Mouse (Mus musculus) CH12.LX (cell line): ENCODE data around the gene Mief2. TPM values are rescaled to one million over a fixed set of nuclear protein-coding genes. Genes with fewer than 3 reads are reported as not detected.
A peak's percentile ranks its signal among the peaks of the same experiment; 100 is the strongest.

Experiments used
- DNase-seq: peaks from one replicate; pipeline ENCODE4 v3.0.0-alpha.2; 2013; ENCODE audit errors: extremely low read depth
- H3K27ac ChIP-seq: 2 replicates; pipeline ENCODE4 v1.5.1; 2012; ENCODE audit warnings: low read depth, mild to moderate bottlenecking, control low read depth, moderate library complexity; ENCODE audit not compliant: insufficient read depth
- H3K27me3 ChIP-seq: replicated peaks from 2 replicates; pipeline ENCODE3; 2012; ENCODE audit warnings: inconsistent platforms
- H3K36me3 ChIP-seq, 2 experiments: replicated peaks in 1 of 2; 2 replicates each; pipeline versions ENCODE3 to v1.6.1; 2012; ENCODE audit warnings: inconsistent platforms in 1 of 2, low read length in 1 of 2, mild to moderate bottlenecking in 1 of 2, mixed read lengths in 1 of 2, moderate library complexity in 1 of 2; ENCODE audit not compliant: control insufficient read depth in 1 of 2, insufficient read depth in 1 of 2
- H3K4me1 ChIP-seq, 2 experiments: 2 replicates each; pipeline ENCODE4 v1.6.1; 2012; ENCODE audit warnings: inconsistent platforms in 1 of 2, moderate library complexity in 1 of 2; ENCODE audit not compliant: insufficient read depth in 2 of 2, control insufficient read depth in 1 of 2
- H3K4me2 ChIP-seq: 2 replicates; pipeline ENCODE4 v1.6.1; 2012; ENCODE audit warnings: low read depth, mild to moderate bottlenecking, control low read depth; ENCODE audit not compliant: poor library complexity, insufficient read depth, severe bottlenecking
- H3K4me3 ChIP-seq, 3 experiments: fragments of 150-350 bp in 1 of 3; sonication (generic) in 1 of 3; replicated peaks in 1 of 3; 2 replicates each; pipeline versions ENCODE3 to v1.5.1; 2011 to 2012; ENCODE audit warnings: low read depth in 2 of 3, low read length in 2 of 3, mild to moderate bottlenecking in 2 of 3, moderate library complexity in 2 of 3, control low read depth in 1 of 3, improper control_type of control experiment in 1 of 3, inconsistent platforms in 1 of 3, mixed read lengths in 1 of 3; ENCODE audit not compliant: poor library complexity in 1 of 3
- H3K79me2 ChIP-seq: replicated peaks from 2 replicates; pipeline ENCODE4 v1.6.1; 2012; ENCODE audit warnings: mild to moderate bottlenecking, moderate library complexity; ENCODE audit not compliant: control insufficient read depth, poor library complexity, insufficient read depth, severe bottlenecking; ENCODE audit errors: extremely low read depth
- H3K9ac ChIP-seq: 2 replicates; pipeline ENCODE4 v1.6.1; 2012; ENCODE audit warnings: low read depth, mild to moderate bottlenecking, control low read depth, moderate library complexity; ENCODE audit not compliant: insufficient read depth
- H3K9me3 ChIP-seq: replicated peaks from 2 replicates; pipeline ENCODE3; 2012; ENCODE audit warnings: low read length, inconsistent platforms, mixed read lengths
- BHLHE40 ChIP-seq: IDR thresholded peaks from 2 replicates; pipeline ENCODE4 v1.6.1; 2011; ENCODE audit warnings: mild to moderate bottlenecking, low read depth, low read length, improper control_type of control experiment
- CHD1 ChIP-seq: IDR thresholded peaks from 2 replicates; pipeline ENCODE4 v1.6.1; 2012; ENCODE audit warnings: low read depth, low read length, improper control_type of control experiment, inconsistent platforms
- CHD2 ChIP-seq: IDR thresholded peaks from 2 replicates; pipeline ENCODE4 v1.6.1; 2011; ENCODE audit warnings: low read length, improper control_type of control experiment
- EP300 ChIP-seq: IDR thresholded peaks from 2 replicates; pipeline ENCODE4 v1.6.1; 2011; ENCODE audit warnings: low read length, improper control_type of control experiment
- IRF4 ChIP-seq: IDR thresholded peaks from 2 replicates; pipeline ENCODE4 v1.6.1; 2014; ENCODE audit warnings: low read depth, mild to moderate bottlenecking, inconsistent platforms, low read length, improper control_type of control experiment
- JUND ChIP-seq: conservative IDR thresholded peaks from 2 replicates; pipeline ENCODE4 v1.6.1; 2011; ENCODE audit warnings: low read depth, low read length, improper control_type of control experiment
- KAT2A ChIP-seq: IDR thresholded peaks from 2 replicates; pipeline ENCODE4 v1.6.1; 2012; ENCODE audit warnings: low read length, improper control_type of control experiment, inconsistent platforms; ENCODE audit not compliant: insufficient replicate concordance
- MAFK ChIP-seq: IDR thresholded peaks from 2 replicates; pipeline ENCODE4 v1.6.1; 2011; ENCODE audit warnings: low read length, improper control_type of control experiment; ENCODE audit not compliant: insufficient replicate concordance
- MAX ChIP-seq: IDR thresholded peaks from 2 replicates; pipeline ENCODE4 v1.6.1; 2011; ENCODE audit warnings: low read length, improper control_type of control experiment
- MXI1 ChIP-seq: IDR thresholded peaks from 2 replicates; pipeline ENCODE4 v1.6.1; 2011; ENCODE audit warnings: mild to moderate bottlenecking, low read depth, low read length, improper control_type of control experiment
- MYC ChIP-seq: IDR thresholded peaks from 2 replicates; pipeline ENCODE4 v1.6.1; 2011; ENCODE audit warnings: low read depth, mild to moderate bottlenecking, improper control_type of control experiment, low read length
- NELFE ChIP-seq: IDR thresholded peaks from 2 replicates; pipeline ENCODE4 v1.6.1; 2011; ENCODE audit warnings: low read depth, low read length, improper control_type of control experiment
- RCOR1 ChIP-seq: conservative IDR thresholded peaks from 2 replicates; pipeline ENCODE4 v1.6.1; 2012; ENCODE audit warnings: low read depth, mild to moderate bottlenecking, inconsistent platforms, low read length, improper control_type of control experiment
- SIN3A ChIP-seq: IDR thresholded peaks from 2 replicates; pipeline ENCODE4 v1.6.1; 2012; ENCODE audit warnings: low read length, improper control_type of control experiment, inconsistent platforms
- SMC3 ChIP-seq: IDR thresholded peaks from 2 replicates; pipeline ENCODE4 v1.6.1; 2011; ENCODE audit warnings: low read depth, low read length, improper control_type of control experiment
- TCF12 ChIP-seq: IDR thresholded peaks from 2 replicates; pipeline ENCODE4 v1.6.1; 2014; ENCODE audit warnings: low read depth, mild to moderate bottlenecking, inconsistent platforms, low read length, improper control_type of control experiment
- USF2 ChIP-seq: conservative IDR thresholded peaks from 2 replicates; pipeline ENCODE4 v1.6.1; 2011; ENCODE audit warnings: low read depth, low read length, improper control_type of control experiment
- dilution Hi-C: fragments of 300-500 bp; cut with MboI; formaldehyde crosslinking; loops from 2 replicates; pipeline ENCODE4 v1.14.3; 2020; ENCODE audit warnings: low sequenced_read_pairs; ENCODE audit not compliant: extremely low pct_unique_long_range_greater_than_20kb, extremely low pct_ligation_motif_present
- in situ Hi-C: fragments of 300-500 bp; cut with MboI; formaldehyde crosslinking; loops from 3 replicates; pipeline ENCODE4 v1.14.3; 2019; ENCODE audit warnings: low sequenced_read_pairs, low pct_ligation_motif_present, low pct_unique_long_range_greater_than_20kb, mixed read lengths
- polyA plus RNA-seq: library from polyadenylated mRNA; unstranded; fragments of >175 nt; gene quantifications from 2 replicates; pipeline ENCODE4 v1.2.1, GENCODE M21; 2012; ENCODE audit warnings: low read depth; ENCODE audit not compliant: insufficient read length
- total RNA-seq, 2 experiments: library from RNA; depleted of rRNA; stranded (reverse); fragments of 300-350 nt in 1 of 2; fragments of >200 nt in 1 of 2; gene quantifications; 2 replicates each; pipeline ENCODE4 v1.2.3; 2012 to 2014

Mief2 gene
- total and polyA plus RNA-seq, 3 experiments = 6.8 to 12.7 (median 10.9) TPM

DNA sequence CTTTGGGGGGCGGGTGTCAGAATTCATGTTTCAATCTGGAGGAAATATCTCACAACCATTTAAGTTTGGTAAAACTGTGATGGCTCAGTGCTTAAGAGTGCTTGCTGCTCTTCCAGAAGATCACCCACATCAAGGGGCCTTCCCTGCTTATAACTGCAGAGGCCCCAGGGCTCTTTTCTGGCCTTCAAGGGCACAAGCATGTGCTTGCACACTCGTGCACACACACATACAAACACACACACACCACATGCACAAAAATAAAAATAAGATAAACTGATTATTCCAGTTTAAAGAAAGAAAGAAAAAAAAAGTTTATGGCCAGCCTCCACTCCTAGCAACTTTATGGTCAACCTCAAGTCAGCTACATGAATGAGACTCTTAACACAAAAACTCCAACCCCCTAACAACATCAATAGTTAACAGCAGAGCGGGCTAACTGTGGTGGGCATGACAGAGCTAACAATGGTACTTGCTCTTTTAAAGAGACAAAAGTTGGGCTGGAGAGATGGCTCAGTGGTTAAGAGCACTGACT lies 46.0 kb downstream of the Mief2 start:
- no peak for DNase-seq
- Histone ChIP-seq H3K4me1 (peaks cover 12 to 58% of the 10 kb centered on the region in 2 experiments), H3K9me3 (no peaks in the 10 kb centered on the region), H3K4me3 (peak overlapping the region in 1 of 3 experiments; percentile 9), H3K9ac (peak overlapping the region; percentile 89), H3K4me2 (peak overlapping the region; percentile 60), H3K79me2 (peaks cover 80% of the 10 kb centered on the region), H3K27me3 (no peaks in the 10 kb centered on the region), H3K27ac (peak overlapping the region; percentile 20; the same call in 1 of the 2 replicates), H3K36me3 (peaks cover 6 to 12% of the 10 kb centered on the region in 2 experiments)
- dilution Hi-C loops (no loop called here), in situ Hi-C loops (no loop called here)
- TF ChIP-seq CHD1 (peak; percentile 88), MXI1 (peak; percentile 53; the same call in 1 of the 2 replicates), IRF4 (0 out of 2 replicates have a peak, but pooled peaks have one; percentile 21), MYC (no peak; the same call in 1 of the 2 replicates), KAT2A (0 out of 2 replicates have a peak, but pooled peaks have one; percentile 11), TCF12 (0 out of 2 replicates have a peak, but pooled peaks have one; percentile 6), MAX (0 out of 2 replicates have a peak, but pooled peaks have one; percentile 52), EP300 (0 out of 2 replicates have a peak, but pooled peaks have one; percentile 9), CHD2 (no peak), NELFE (no peak), RCOR1 (0 out of 2 replicates have a peak, but pooled peaks have one; percentile 52), SMC3 (no peak), SIN3A (peak; percentile 68), JUND (no peak), BHLHE40 (peak; percentile 56)

DNA sequence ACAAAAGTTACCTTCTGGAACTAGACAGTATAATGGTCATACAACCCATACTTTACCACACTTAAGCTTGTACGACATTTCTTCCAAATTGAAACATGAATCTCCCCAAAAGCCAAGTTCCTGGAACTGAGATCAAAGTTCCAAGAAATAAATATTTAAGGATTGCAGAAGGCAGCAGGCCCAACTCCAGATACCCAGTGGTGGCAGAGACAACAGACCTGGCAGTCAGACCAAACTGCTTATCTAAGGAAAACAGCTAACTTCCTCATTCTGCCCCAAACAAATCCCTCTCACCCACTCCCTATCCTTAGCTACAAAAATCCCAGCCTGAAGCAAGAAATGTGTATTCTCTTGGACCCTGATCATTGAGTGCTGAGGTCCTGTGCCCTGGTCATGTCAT lies 46.6 kb downstream of the Mief2 start:
- in situ Hi-C loops = loop anchor here (5.0 kb wide), 2 partner anchors 37 to 97 kb away; partner anchors contain the start of gene Shmt1
- Histone ChIP-seq H3K9me3 (no peaks in the 10 kb centered on the region), H3K4me2 (peak overlapping the region; percentile 90), H3K4me3 (peak overlapping the region; percentile 78 to 98 (median 79)), H3K9ac (peak overlapping the region; percentile 89), H3K79me2 (peaks cover 85% of the 10 kb centered on the region), H3K27ac (peak overlapping the region; percentile 90), H3K27me3 (no peaks in the 10 kb centered on the region), H3K36me3 (peaks cover 12 to 18% of the 10 kb centered on the region in 2 experiments), H3K4me1 (peaks cover 13 to 64% of the 10 kb centered on the region in 2 experiments)
- 0 out of 2 replicates have a peak, but pooled peaks have one; percentile 73 for TF ChIP-seq MAFK
- TF ChIP-seq USF2 = no peak
- DNase-seq = no peak
- dilution Hi-C loops = no loop called here
